ENCODE assay signal across 8 mouse cellular contexts in the genomic region with DNA sequence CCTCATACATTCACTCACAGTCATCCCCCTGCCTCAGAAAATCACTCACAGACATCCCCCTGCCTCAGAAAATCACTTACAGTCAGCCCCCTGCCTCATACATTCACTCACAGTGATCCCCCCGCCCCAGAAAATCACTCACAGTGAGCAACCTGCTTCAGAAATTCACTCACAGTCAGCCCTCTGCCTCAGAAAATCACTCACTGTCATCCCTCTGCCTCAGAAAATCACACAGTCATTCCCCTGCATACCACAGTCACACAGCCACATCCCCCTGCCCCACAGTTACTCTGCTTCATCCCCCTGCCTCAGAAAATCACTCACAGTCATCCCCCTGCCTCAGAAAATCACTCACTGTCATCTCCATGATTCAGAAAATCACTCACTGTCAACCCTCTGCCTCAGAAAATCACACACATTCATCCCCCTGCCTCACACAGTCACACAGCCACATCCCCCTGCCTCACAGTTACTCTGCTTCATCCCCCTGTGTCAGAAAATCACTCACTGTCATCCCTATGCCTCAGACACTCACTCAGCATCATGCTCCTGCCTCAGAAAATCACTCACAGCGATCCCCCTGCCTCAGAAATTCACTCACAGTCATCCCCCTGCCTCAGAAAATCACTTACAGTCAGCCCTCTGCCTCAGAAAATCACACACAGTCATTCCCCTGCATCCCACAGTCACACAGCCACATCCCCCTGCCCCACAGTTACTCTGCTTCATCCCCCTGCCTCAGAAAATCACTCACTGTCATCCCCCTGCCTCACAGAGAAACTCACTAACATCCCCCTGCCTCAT. TPM values are rescaled to one million over a fixed set of nuclear protein-coding genes. Genes with fewer than 3 reads are reported as not detected.
DNase-seq lines count a peak whose midpoint lies in the region; ATAC-seq lines count a peak whose summit lies in the region.
"Not testable (repeated sequence)": the region's sequence is repeated elsewhere in the genome, so short reads cannot be mapped to it uniquely, and the experiment has no call there.

No protein-coding gene starts in this region.

- H3K9ac ChIP-seq in intestine, embryonic 14.5 days (ENCODE audit: low read length); liver, embryonic 11.5 days (ENCODE audit: low read depth, low read length); midbrain, embryonic 14.5 days (replicated peaks; ENCODE audit: low read length): not testable (repeated sequence)

- H3K4me3 ChIP-seq in intestine, embryonic 14.5 days (ENCODE audit: low read depth, low read length); liver, embryonic 11.5 days (ENCODE audit: low read depth, low read length); midbrain, embryonic 14.5 days (replicated peaks; ENCODE audit: low read depth, low read length): not testable (repeated sequence)

- not testable (repeated sequence) for ATAC-seq in intestine, embryonic 14.5 days (replicated peaks; ENCODE audit: low FRiP score, low TSS enrichment, low read depth); liver, embryonic 11.5 days (replicated peaks; ENCODE audit: low FRiP score); midbrain, embryonic 14.5 days (ENCODE audit: low FRiP score, low TSS enrichment)

- H3K27ac ChIP-seq in intestine, embryonic 14.5 days (ENCODE audit: low read depth); liver, embryonic 11.5 days (ENCODE audit: low read depth, low read length); midbrain, embryonic 14.5 days (replicated peaks; ENCODE audit: low read depth, low read length): not testable (repeated sequence)

- H3K4me1 ChIP-seq in intestine, embryonic 14.5 days (replicated peaks; ENCODE audit: control insufficient read depth, insufficient read depth, low read length); liver, embryonic 11.5 days (replicated peaks; ENCODE audit: control insufficient read depth, insufficient read depth, low read length); midbrain, embryonic 14.5 days (ENCODE audit: control insufficient read depth, insufficient read depth, low read length): not testable (repeated sequence)

- H3K9me3 ChIP-seq in intestine, embryonic 14.5 days (ENCODE audit: control insufficient read depth, low read length), result peaks cover 35% of the 10 kb centered on the region
- peaks cover 42% of the 10 kb centered on the region for H3K9me3 ChIP-seq in liver, embryonic 11.5 days (ENCODE audit: control insufficient read depth, low read length)
- H3K9me3 ChIP-seq in midbrain, embryonic 14.5 days (ENCODE audit: control insufficient read depth, low read length), result peaks cover 40% of the 10 kb centered on the region

- H3K27me3 ChIP-seq in intestine, embryonic 14.5 days (replicated peaks; ENCODE audit: control insufficient read depth, insufficient read depth, low read length); midbrain, embryonic 14.5 days (ENCODE audit: control insufficient read depth, insufficient read depth, low read length): not testable (repeated sequence)
- H3K27me3 ChIP-seq in liver, embryonic 11.5 days (replicated peaks; ENCODE audit: control insufficient read depth, insufficient read depth, low read length), result peaks cover 14% of the 10 kb centered on the region

- peak; percentile 36 for DNase-seq in adipocyte (ENCODE audit: low spot score)
- peak; percentile 16 for DNase-seq in embryo, embryonic 11 days
- peak; percentile 97 for DNase-seq in heart, adult 11 months
- DNase-seq in intestine, embryonic 14.5 days (ENCODE audit: low spot score), result peak; percentile 60
- DNase-seq in liver, embryonic 11.5 days (ENCODE audit: low spot score), result peak; percentile 34
- peak; percentile 2 for DNase-seq in midbrain, embryonic 14.5 days
- peak; percentile 39 to 62 for DNase-seq in spleen, postnatal 4 days (ENCODE audit: low spot score in 2 of 2)
- peak; percentile 3 for DNase-seq in yolk sac, embryonic 10.5 days (ENCODE audit: low spot score)

- H3K36me3 ChIP-seq in intestine, embryonic 14.5 days (ENCODE audit: control insufficient read depth, insufficient read depth, low read length), result peaks cover 12% of the 10 kb centered on the region
- peaks cover 15% of the 10 kb centered on the region for H3K36me3 ChIP-seq in liver, embryonic 11.5 days (ENCODE audit: control insufficient read depth, insufficient read depth, low read length)
- peaks cover 12% of the 10 kb centered on the region for H3K36me3 ChIP-seq in midbrain, embryonic 14.5 days (ENCODE audit: control insufficient read depth, insufficient read depth, low read length)

- WGBS in intestine, embryonic 14.5 days, result 59% methylated on average over 2 of the region's 2 CpGs
- 45% methylated on average over 2 of the region's 2 CpGs for WGBS in liver, embryonic 11.5 days
- WGBS in midbrain, embryonic 14.5 days, result 49% methylated on average over 2 of the region's 2 CpGs

- H3K4me2 ChIP-seq in intestine, embryonic 14.5 days (ENCODE audit: low read length); liver, embryonic 11.5 days; midbrain, embryonic 14.5 days (ENCODE audit: low read length): not testable (repeated sequence)

RNA-seq across cellular contexts. Expression of a gene that starts 1.9 kb away (rescaled TPM):
- polyA plus RNA-seq in intestine, embryonic 14.5 days (2014; fragmentation: Nextera tagmentation; extraction: Ambion mirVana), result 223 and 261 TPM in 2 replicates
- polyA plus RNA-seq in liver, embryonic 11.5 days (2014; fragmentation: Nextera tagmentation; extraction: Ambion mirVana), result 217 and 306 TPM in 2 replicates
- 126 and 339 TPM in 2 replicates for polyA plus RNA-seq in midbrain, embryonic 14.5 days (2014; fragmentation: Nextera tagmentation; extraction: Ambion mirVana)

Comparison
In these comparisons a context has a peak if more than half of its experiments do, and no peak if none do; other contexts are left out.
1. DNase-seq: peak in every context shown above with its lines; median percentile 97 in heart, adult 11 months; 60 in intestine, embryonic 14.5 days; 50 in spleen, postnatal 4 days; 36 in adipocyte; 34 in liver, embryonic 11.5 days; 16 in embryo, embryonic 11 days; 3 in yolk sac, embryonic 10.5 days; 2 in midbrain, embryonic 14.5 days.